Mouse (Mus musculus): Measurements from ENCODE around the gene Hadhb. TPM values are rescaled to one million over a fixed set of nuclear protein-coding genes. Genes with fewer than 3 reads are reported as not detected.

The Hadhb gene
- polyA plus RNA-seq (2017; shearing (Covaris generic)) = 226 TPM

GRCm38 (mm10) chr5:30154474-30155394, at the start of gene Hadhb, which contains the start of gene Hadha:
Gene Hadhb, plus strand, starts transcription at chr5:30155248.
Gene Hadha, minus strand, starts transcription at chr5:30155162.

GRCm38 (mm10) chr5:30105668-30106300, 49.3 kb upstream of the Hadhb start, which contains the start of gene 3110082J24Rik:
Gene 3110082J24Rik, minus strand, starts transcription at chr5:30106086.

GRCm38 (mm10) chr5:30205493-30205892, 50.4 kb downstream of the Hadhb start, which contains the start of gene Adgrf3:
Gene Adgrf3, minus strand, starts transcription at chr5:30205722.

GRCm38 (mm10) chr5:30232271-30232971, 77.4 kb downstream of the Hadhb start, which contains the start of gene Selenoi:
Gene Selenoi, plus strand, starts transcription at chr5:30232581.

Other genes starting within 250 kb of the Hadhb start
- gene Il6, start 142.1 kb upstream of the Hadhb start, polyA plus RNA-seq (2017; shearing (Covaris generic)) = not detected
- 41.9 TPM for gene Tyms, start 81.6 kb upstream of the Hadhb start, polyA plus RNA-seq (2017; shearing (Covaris generic))
- not detected for gene Garem2, start 50.1 kb upstream of the Hadhb start, polyA plus RNA-seq (2017; shearing (Covaris generic))
- gene 3110082J24Rik, start 49.2 kb upstream of the Hadhb start, polyA plus RNA-seq (2017; shearing (Covaris generic)) = not detected
- 120 TPM for gene Hadha, start 86 bp upstream of the Hadhb start, polyA plus RNA-seq (2017; shearing (Covaris generic))
- gene Adgrf3, start 50.5 kb downstream of the Hadhb start, polyA plus RNA-seq (2017; shearing (Covaris generic)) = not detected
- 20.6 TPM for gene Selenoi, start 77.3 kb downstream of the Hadhb start, polyA plus RNA-seq (2017; shearing (Covaris generic))
- gene Drc1, start 126.1 kb downstream of the Hadhb start, polyA plus RNA-seq (2017; shearing (Covaris generic)) = 6.0 TPM

All from CD4-positive, CD25-positive, alpha-beta regulatory T cell, adult 9 weeks (primary cell).